Comparison of ENCODE assay signal across 9 mouse cellular contexts in the genomic region with DNA sequence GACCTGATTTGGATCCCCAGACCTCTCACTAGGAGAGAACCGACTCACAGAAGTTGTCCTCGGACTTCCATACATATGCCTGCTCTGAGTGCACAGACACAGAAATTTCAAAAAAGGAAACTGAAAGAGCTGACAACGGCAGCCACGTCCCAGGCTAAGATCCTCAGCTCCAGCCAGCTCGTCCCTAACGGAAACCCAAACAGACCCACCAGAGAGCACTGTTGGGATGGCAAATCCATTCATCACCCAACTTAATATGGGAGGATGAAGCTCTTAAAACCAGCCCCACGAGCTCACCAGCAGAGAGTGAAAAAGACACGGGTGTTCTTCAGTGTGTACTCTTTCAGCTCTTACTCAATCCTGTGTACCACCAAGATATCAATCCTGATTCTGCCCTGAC. TPM values are rescaled to one million over a fixed set of nuclear protein-coding genes. Genes with fewer than 3 reads are reported as not detected.
DNase-seq lines count a peak whose midpoint lies in the region; ATAC-seq lines count a peak whose summit lies in the region.
"Had no signal": no experiment of that assay in that cellular context is flagged by ENCODE, and none has a peak within 500 bp of the region (broad histone marks: within the 10 kb centered on the region; RNA-seq: fewer than 3 reads in every experiment).

No protein-coding gene starts in this region.

- no peak overlapping the region for H3K4me3 ChIP-seq in heart, embryonic 11.5 days (ENCODE audit: low read depth, low read length)
- no peak overlapping the region for H3K4me3 ChIP-seq in lung, embryonic 16.5 days (ENCODE audit: low read length)
- H3K4me3 ChIP-seq in neural tube, embryonic 15.5 days (replicated peaks): no peak overlapping the region

- peak overlapping the region; percentile 9 for H3K4me2 ChIP-seq in heart, embryonic 11.5 days
- no peak overlapping the region; the same call in 1 of the 2 replicates for H3K4me2 ChIP-seq in lung, embryonic 16.5 days (ENCODE audit: low read depth, low read length)
- peak overlapping the region; percentile 85 for H3K4me2 ChIP-seq in neural tube, embryonic 15.5 days

- H3K27ac ChIP-seq in heart, embryonic 11.5 days (ENCODE audit: low read depth, low read length): peak overlapping the region; percentile 42
- H3K27ac ChIP-seq in lung, embryonic 16.5 days (ENCODE audit: low read length): peak overlapping the region; percentile 90
- H3K27ac ChIP-seq in neural tube, embryonic 15.5 days (replicated peaks): peak overlapping the region; percentile 80

- peaks cover 3% of the 10 kb centered on the region; the same call in 1 of the 2 replicates for H3K36me3 ChIP-seq in heart, embryonic 11.5 days (ENCODE audit: control insufficient read depth, insufficient read depth, low read length)
- H3K36me3 ChIP-seq in lung, embryonic 16.5 days (ENCODE audit: control insufficient read depth, insufficient read depth, low read length): 0 out of 2 replicates have a peak, but pooled peaks cover 2% of the 10 kb centered on the region
- H3K36me3 ChIP-seq in neural tube, embryonic 15.5 days: no peaks in the 10 kb centered on the region

- ATAC-seq in heart, embryonic 11.5 days (replicated peaks; ENCODE audit: insufficient number of reproducible peaks, low FRiP score, low TSS enrichment): no peak
- ATAC-seq in lung, embryonic 16.5 days (ENCODE audit: low read depth): no peak
- ATAC-seq in neural tube, embryonic 15.5 days (ENCODE audit: low FRiP score): no peak

- peaks cover 55% of the 10 kb centered on the region for H3K4me1 ChIP-seq in heart, embryonic 11.5 days (ENCODE audit: control insufficient read depth, insufficient read depth, low read length)
- peaks cover 84% of the 10 kb centered on the region for H3K4me1 ChIP-seq in lung, embryonic 16.5 days (replicated peaks; ENCODE audit: control insufficient read depth, insufficient read depth, low read length)
- H3K4me1 ChIP-seq in neural tube, embryonic 15.5 days: peaks cover 98% of the 10 kb centered on the region

- no peak for DNase-seq in heart, postnatal 10 days
- no peak for DNase-seq in lung, postnatal 25 days (ENCODE audit: low spot score)
- peak; percentile 28 for DNase-seq in kidney, postnatal 10 days
- DNase-seq in cerebellum, adult 11-12 months: no peak
- DNase-seq in left cerebral cortex, postnatal 25 days (ENCODE audit: low spot score in 2 of 2): no peak
- DNase-seq: B cell, adult 2 months had no signal

- no peak overlapping the region for H3K9ac ChIP-seq in heart, embryonic 11.5 days (ENCODE audit: low read depth, low read length)
- H3K9ac ChIP-seq in lung, embryonic 16.5 days (ENCODE audit: low read length): 0 out of 2 replicates have a peak overlapping the region, but pooled peaks have one; percentile 4
- H3K9ac ChIP-seq in neural tube, embryonic 15.5 days (replicated peaks): no peak overlapping the region

- intact Hi-C loops in heart, postnatal 10 days (cut with DNase I): no loop called here
- intact Hi-C loops in left cerebral cortex, postnatal 25 days (cut with DNase I): no loop called here

- no peaks in the 10 kb centered on the region for H3K9me3 ChIP-seq in heart, embryonic 11.5 days (replicated peaks; ENCODE audit: control insufficient read depth, low read length)
- no peaks in the 10 kb centered on the region for H3K9me3 ChIP-seq in lung, embryonic 16.5 days (ENCODE audit: control insufficient read depth, low read length)
- H3K9me3 ChIP-seq in neural tube, embryonic 15.5 days (replicated peaks): no peaks in the 10 kb centered on the region

- 63% methylated on average over 8 of the region's 8 CpGs for WGBS in heart, embryonic 11.5 days (ENCODE audit: insufficient replicate concordance)
- WGBS in lung, embryonic 16.5 days: 47% methylated on average over 8 of the region's 8 CpGs
- WGBS in neural tube, embryonic 15.5 days: 54% methylated on average over 8 of the region's 8 CpGs

- H3K27me3 ChIP-seq in heart, embryonic 11.5 days (ENCODE audit: control insufficient read depth, insufficient read depth, low read length): peaks cover 26% of the 10 kb centered on the region
- H3K27me3 ChIP-seq in lung, embryonic 16.5 days (ENCODE audit: control insufficient read depth, insufficient read depth, low read depth, low read length): no peaks in the 10 kb centered on the region
- H3K27me3 ChIP-seq in neural tube, embryonic 15.5 days (replicated peaks): peaks cover 10% of the 10 kb centered on the region

RNA-seq across cellular contexts. Expression of a gene that starts 17.8 kb away (rescaled TPM):
- 20.9 and 23.5 TPM in 2 replicates for polyA plus RNA-seq in heart, embryonic 11.5 days (2014; fragmentation: Nextera tagmentation; extraction: Ambion mirVana)
- total RNA-seq in heart, postnatal 10 days (2021): 10 to 100 TPM; 54.0 to 54.3 TPM
- 20.5 and 22.0 TPM in 2 replicates for polyA plus RNA-seq in lung, embryonic 16.5 days (2015; fragmentation: Nextera tagmentation; extraction: Ambion mirVana)
- polyA plus RNA-seq in neural tube, embryonic 15.5 days (2015; fragmentation: Nextera tagmentation; extraction: Ambion mirVana): 11.7 and 22.6 TPM in 2 replicates
- 10 to 100 TPM; 17.4 to 28.9 TPM for total RNA-seq in left cerebral cortex, postnatal 25 days (2021)

RNA-seq across cellular contexts. Expression of a gene that starts 53.7 kb away (rescaled TPM):
- 23.6 and 27.1 TPM in 2 replicates for polyA plus RNA-seq in heart, embryonic 11.5 days (2014; fragmentation: Nextera tagmentation; extraction: Ambion mirVana)
- total RNA-seq in heart, postnatal 10 days (2021): 10 to 100 TPM; 38.2 to 45.5 TPM
- 21.8 and 23.2 TPM in 2 replicates for polyA plus RNA-seq in lung, embryonic 16.5 days (2015; fragmentation: Nextera tagmentation; extraction: Ambion mirVana)
- polyA plus RNA-seq in neural tube, embryonic 15.5 days (2015; fragmentation: Nextera tagmentation; extraction: Ambion mirVana): 16.7 and 17.2 TPM in 2 replicates
- 10 to 100 TPM; 43.1 to 49.2 TPM for total RNA-seq in left cerebral cortex, postnatal 25 days (2021)
